Mouse (Mus musculus) heart, embryonic 15.5 days (tissue): Measurements from ENCODE around the gene Cdc40. TPM values are rescaled to one million over a fixed set of nuclear protein-coding genes. Genes with fewer than 3 reads are reported as not detected.
A peak's percentile ranks its signal among the peaks of the same experiment; 100 is the strongest.

Source experiments
- ATAC-seq: fragments of 200-750 bp; cut with Nextera tagmentation; replicated peaks from 2 replicates; pipeline ENCODE4 v1.8.0; 2017; ENCODE audit warnings: low read depth, moderate TSS enrichment; ENCODE audit not compliant: insufficient number of reproducible peaks, insufficient read depth, low FRiP score
- H3K27ac ChIP-seq: fragments of 300-500 bp; sonication (generic); 2 replicates; pipeline ENCODE4 v1.5.1; 2015; ENCODE audit warnings: mild to moderate bottlenecking, inconsistent platforms
- H3K27me3 ChIP-seq: fragments of 300-500 bp; sonication (generic); 2 replicates; pipeline ENCODE4 v1.6.1; 2015; ENCODE audit warnings: inconsistent platforms
- H3K36me3 ChIP-seq: fragments of 300-500 bp; sonication (generic); 2 replicates; pipeline ENCODE4 v1.6.1; 2015; ENCODE audit warnings: mild to moderate bottlenecking, inconsistent platforms
- H3K4me1 ChIP-seq: fragments of 300-500 bp; sonication (generic); replicated peaks from 2 replicates; pipeline ENCODE4 v1.6.1; 2015; ENCODE audit warnings: inconsistent platforms
- H3K4me2 ChIP-seq: fragments of 300-500 bp; sonication (generic); 2 replicates; pipeline ENCODE4 v1.6.1; 2015; ENCODE audit warnings: inconsistent platforms, mild to moderate bottlenecking, moderate library complexity
- H3K4me3 ChIP-seq: fragments of 300-500 bp; sonication (generic); 2 replicates; pipeline ENCODE4 v1.5.1; 2015; ENCODE audit warnings: mild to moderate bottlenecking, inconsistent platforms
- H3K9ac ChIP-seq: fragments of 300-500 bp; sonication (generic); 2 replicates; pipeline ENCODE4 v1.6.1; 2015; ENCODE audit warnings: mild to moderate bottlenecking, inconsistent platforms
- H3K9me3 ChIP-seq: fragments of 300-500 bp; sonication (generic); replicated peaks from 2 replicates; pipeline ENCODE4 v1.6.1; 2016; ENCODE audit warnings: inconsistent platforms
- WGBS: fragments of 180-500 bp; shearing (Covaris S2); methylation state at CpG from one replicate; pipeline ENCODE4 v1.1.7; 2015; ENCODE audit warnings: mixed read lengths; 5-methylcytosine and 5-hydroxymethylcytosine counted together
- polyA plus RNA-seq: library from polyadenylated mRNA; unstranded; fragments of >200 nt; fragmentation: Nextera tagmentation; extraction: Ambion mirVana; gene quantifications from 2 replicates; pipeline ENCODE4 v1.2.1, GENCODE M21; 2015

The Cdc40 gene
- polyA plus RNA-seq, result 22.0 and 25.0 TPM in 2 replicates

DNA sequence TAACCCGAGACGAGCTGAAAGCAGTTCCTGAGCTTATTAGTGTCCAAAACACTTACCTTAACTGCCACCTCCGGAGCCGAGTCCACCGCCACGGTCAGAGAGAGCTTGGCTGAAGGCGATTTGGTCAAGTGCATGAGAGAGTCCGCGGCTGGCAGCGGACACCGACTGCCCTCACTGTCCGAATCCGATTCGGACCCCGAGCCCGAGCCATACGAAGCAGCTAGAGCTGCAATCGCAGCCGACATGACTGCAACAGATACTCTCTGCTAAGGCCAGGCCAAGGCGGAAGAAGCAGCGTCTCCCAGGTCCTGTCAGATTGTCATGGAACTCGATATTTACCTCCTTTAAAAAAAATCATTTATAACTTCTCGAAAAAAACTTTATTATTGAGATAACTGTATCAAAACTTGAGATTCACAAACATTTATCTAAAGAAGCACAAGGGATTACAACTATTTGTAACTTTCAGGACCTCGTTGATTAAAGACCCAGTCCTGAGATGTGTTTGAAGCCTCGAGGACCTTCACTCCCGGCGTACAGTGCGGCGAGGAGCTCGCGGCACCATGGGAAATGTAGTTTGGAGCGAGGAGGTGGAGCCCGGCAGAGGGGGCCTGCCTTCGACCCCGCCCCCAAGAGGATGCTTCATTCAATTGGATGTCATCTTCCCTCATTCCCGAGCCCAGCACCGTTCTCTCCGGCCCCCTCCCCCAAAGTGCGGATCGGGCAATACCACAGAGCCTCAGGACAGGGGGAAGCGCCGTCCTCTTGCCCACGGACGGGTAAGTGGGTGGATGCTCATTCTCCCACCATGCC, at the start of gene Cdc40, which contains the start of gene Wasf1:
Cdc40 (minus strand) TSS at position 481 of the 813 bp plus-strand sequence.
Wasf1 (plus strand) TSS at position 645 of the 813 bp plus-strand sequence.
- Histone ChIP-seq H3K9ac (peak within 1 kb of the TSS; percentile 84), H3K4me1 (peaks cover 35% of the 10 kb centered on the region), H3K36me3 (no peaks in the 10 kb centered on the region), H3K9me3 (no peaks in the 10 kb centered on the region), H3K4me3 (peak within 1 kb of the TSS; percentile 88), H3K4me2 (peak within 1 kb of the TSS; percentile 97), H3K27ac (peak within 1 kb of the TSS; percentile 93), H3K27me3 (no peaks in the 10 kb centered on the region)
- under 1% methylated on average over 44 of the region's 44 CpGs for WGBS
- ATAC-seq, result peak; percentile 97

DNA sequence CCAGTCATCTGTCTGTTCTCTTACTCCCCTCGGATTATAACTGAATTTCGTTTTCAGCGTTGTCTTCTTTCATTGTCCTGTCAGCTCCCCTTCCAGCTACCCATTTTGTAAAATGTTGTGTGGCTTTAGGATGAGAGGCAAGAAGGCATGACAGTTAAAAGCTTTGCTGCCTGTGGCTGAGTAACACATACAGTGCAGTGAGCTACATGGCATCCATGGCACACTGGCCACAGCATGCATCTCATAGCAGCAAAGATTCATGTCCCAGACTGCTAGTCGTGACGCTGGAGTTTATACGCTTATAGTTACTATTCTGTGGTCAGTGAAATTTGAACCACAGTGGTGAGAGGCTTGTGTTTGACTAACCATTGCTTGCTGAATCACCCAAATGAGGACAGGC, 36.4 kb upstream of the Cdc40 start:
- no peak overlapping the region for H3K4me2 ChIP-seq
- H3K36me3 ChIP-seq, result no peaks in the 10 kb centered on the region
- no peak overlapping the region for H3K9ac ChIP-seq
- H3K4me3 ChIP-seq, result no peak overlapping the region
- H3K4me1 ChIP-seq, result 0 out of 2 replicates have a peak, but pooled peaks cover 3% of the 10 kb centered on the region
- WGBS, result 86% methylated on average over 6 of the region's 6 CpGs
- ATAC-seq, result no peak
- H3K27me3 ChIP-seq, result no peaks in the 10 kb centered on the region
- no peaks in the 10 kb centered on the region for H3K9me3 ChIP-seq
- H3K27ac ChIP-seq, result no peak overlapping the region

DNA sequence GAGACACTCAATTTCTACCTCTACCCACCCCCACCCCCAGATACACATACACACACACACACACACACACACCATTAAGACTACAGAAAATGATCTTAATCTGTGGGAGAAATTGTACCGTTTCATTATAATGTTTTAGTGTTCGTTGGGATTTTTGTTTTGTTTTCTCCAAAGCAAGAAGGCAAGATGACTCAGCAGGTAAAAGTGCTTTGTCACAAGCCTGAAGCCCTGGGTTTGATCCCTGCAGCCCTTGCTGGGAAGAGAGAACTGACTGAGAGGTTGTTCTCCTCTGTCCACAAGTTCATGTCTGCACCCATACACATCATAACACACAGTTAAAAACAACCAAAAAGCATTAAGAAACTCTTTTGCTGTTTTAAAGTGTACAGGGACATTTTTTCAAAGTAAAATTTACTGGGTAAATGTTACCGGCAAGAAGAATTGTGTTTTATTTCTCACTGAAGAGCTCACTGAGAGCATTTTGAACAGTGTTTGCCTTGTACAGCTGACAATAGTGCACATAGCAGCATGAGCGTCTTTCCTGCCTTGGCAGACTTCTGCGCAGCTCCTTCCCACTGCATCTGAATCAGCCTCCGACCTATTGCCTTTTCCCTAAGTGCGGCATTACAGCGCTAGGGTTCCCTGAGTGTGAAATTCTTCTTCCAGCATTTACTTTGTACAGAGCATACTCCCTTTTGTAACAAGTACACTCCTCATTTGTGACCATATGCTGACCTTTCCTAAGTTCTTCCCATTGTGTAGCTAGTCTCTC, 35.7 kb upstream of the Cdc40 start:
- WGBS, result 73% methylated on average over 8 of the region's 8 CpGs
- H3K27ac ChIP-seq, result no peak overlapping the region

DNA sequence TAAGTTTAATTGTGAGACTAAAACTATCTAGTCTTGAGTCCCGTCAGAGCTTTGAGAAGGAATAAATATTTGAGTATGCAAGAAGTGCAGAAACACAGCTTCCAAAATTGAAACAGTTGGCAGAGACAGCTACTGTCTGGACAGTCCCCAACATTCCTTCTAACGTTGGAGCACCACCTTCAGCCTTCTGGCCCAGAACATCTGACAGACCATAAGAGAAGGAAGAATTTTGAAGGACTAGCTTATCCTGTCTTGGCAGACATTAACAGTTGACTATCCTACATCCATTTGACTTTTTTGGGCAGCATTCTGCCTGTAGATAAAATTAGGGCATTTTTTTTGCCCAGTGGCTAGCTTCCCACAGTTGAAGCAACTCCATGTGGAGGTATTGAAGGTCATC, 32.1 kb upstream of the Cdc40 start:
- Histone ChIP-seq H3K27ac (no peak overlapping the region), H3K4me2 (no peak overlapping the region), H3K27me3 (no peaks in the 10 kb centered on the region), H3K9me3 (no peaks in the 10 kb centered on the region), H3K4me3 (no peak overlapping the region), H3K9ac (no peak overlapping the region), H3K36me3 (no peaks in the 10 kb centered on the region), H3K4me1 (peaks cover 7% of the 10 kb centered on the region)
- no peak for ATAC-seq
- 64% methylated on average over 2 of the region's 2 CpGs for WGBS

More for the DNA sequence above, 35.7 kb upstream of the Cdc40 start:
- Histone ChIP-seq H3K36me3 (no peaks in the 10 kb centered on the region), H3K9me3 (no peaks in the 10 kb centered on the region), H3K4me2 (no peak overlapping the region), H3K4me1 (0 out of 2 replicates have a peak, but pooled peaks cover 3% of the 10 kb centered on the region), H3K4me3 (no peak overlapping the region), H3K27me3 (no peaks in the 10 kb centered on the region), H3K9ac (no peak overlapping the region)
- ATAC-seq, result no peak

DNA sequence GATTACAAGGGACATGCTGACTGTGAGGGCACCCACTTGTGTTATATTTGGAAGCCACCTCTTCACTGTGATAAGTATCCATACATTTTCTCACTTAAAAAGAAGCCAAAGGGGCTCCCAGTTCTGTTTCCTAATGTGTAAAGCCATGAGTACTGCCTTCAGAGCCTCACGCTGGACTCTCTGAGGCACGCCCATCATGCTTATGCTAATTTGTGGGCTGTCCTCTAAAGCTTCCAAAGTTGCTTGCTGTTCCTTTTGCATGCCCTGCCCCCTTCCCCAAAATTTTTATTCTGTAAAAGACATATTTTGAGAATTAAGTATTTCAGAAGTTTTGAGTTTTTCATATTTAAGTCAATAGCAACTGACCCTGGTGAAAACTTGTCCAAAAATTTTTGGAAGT, 27.7 kb upstream of the Cdc40 start:
- peaks cover 9% of the 10 kb centered on the region for H3K4me1 ChIP-seq
- peak overlapping the region; percentile 43; the same call in 1 of the 2 replicates for H3K4me2 ChIP-seq
- H3K27ac ChIP-seq, result no peak overlapping the region
- 31% methylated on average over 2 of the region's 2 CpGs for WGBS
- no peaks in the 10 kb centered on the region for H3K27me3 ChIP-seq
- H3K9ac ChIP-seq, result no peak overlapping the region
- H3K4me3 ChIP-seq, result no peak overlapping the region
- no peaks in the 10 kb centered on the region for H3K9me3 ChIP-seq
- no peak for ATAC-seq
- no peaks in the 10 kb centered on the region for H3K36me3 ChIP-seq

DNA sequence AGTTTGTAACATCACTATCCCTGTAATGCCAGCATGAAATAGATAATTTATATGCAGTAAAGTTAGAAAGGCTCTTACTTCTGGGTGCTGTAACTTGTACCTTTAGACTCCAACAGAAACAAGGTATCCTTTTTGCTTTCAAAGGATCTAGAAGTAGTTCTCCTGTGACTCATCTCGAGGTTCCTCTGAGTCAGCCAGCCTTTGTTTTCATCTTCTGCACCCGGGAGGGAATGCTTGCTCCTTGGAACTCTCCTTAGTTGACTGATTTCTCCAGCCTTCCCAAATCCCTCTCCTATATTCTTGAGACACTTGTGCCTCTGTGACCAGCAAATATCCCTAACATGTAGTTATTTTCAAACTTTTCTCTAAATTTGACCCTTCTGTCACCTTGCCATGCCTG, 25.5 kb upstream of the Cdc40 start:
- H3K27ac ChIP-seq, result no peak overlapping the region
- H3K4me2 ChIP-seq, result no peak overlapping the region
- H3K27me3 ChIP-seq, result no peaks in the 10 kb centered on the region
- H3K9me3 ChIP-seq, result no peaks in the 10 kb centered on the region
- 18% methylated on average over 2 of the region's 2 CpGs for WGBS
- H3K9ac ChIP-seq, result no peak overlapping the region
- peaks cover 7% of the 10 kb centered on the region for H3K4me1 ChIP-seq
- ATAC-seq, result no peak
- H3K4me3 ChIP-seq, result no peak overlapping the region
- no peaks in the 10 kb centered on the region for H3K36me3 ChIP-seq

DNA sequence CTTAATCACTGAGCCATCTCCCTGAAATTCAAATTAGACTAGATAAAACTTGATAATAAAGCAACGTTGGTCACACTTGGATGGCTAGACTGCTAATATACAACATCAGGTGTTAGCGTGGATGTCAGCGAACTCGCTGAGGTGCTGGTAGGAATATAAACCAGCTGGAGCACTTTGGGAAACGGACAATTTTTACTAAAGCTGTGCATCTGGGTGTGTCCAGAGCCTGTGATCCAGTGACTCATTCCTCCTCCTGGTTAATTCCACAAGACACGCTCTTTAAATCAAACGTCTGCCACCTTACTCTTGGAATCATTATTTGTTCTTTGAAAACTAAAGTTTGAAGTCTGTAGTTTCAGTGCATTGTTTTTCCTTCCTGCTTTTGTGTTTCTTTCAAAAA, 23.7 kb upstream of the Cdc40 start:
- Histone ChIP-seq H3K4me2 (no peak overlapping the region), H3K4me1 (peaks cover 7% of the 10 kb centered on the region), H3K27ac (no peak overlapping the region), H3K9me3 (no peaks in the 10 kb centered on the region), H3K36me3 (no peaks in the 10 kb centered on the region), H3K27me3 (no peaks in the 10 kb centered on the region), H3K9ac (no peak overlapping the region), H3K4me3 (no peak overlapping the region)
- WGBS, result 80% methylated on average over 7 of the region's 7 CpGs
- ATAC-seq, result no peak

DNA sequence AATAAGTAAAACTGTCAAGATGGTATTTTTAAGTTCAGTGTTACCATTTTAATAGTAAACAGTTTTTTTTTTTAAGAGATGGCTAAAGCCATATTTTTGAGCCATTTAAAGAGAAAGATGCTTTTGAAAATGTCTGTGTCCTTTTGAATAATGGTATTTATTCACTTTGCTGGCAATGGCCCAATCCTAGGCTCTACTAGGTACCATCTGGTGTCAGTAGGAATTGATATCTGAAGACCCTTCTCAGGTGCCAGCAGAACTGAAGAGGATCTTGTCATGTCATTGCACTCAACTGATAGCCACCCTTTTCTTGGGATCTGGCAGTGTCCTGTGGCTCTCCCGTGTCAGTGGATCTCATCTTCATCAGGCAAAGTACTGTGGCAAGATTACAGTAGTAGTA, 23.0 kb upstream of the Cdc40 start:
- Histone ChIP-seq H3K27ac (no peak overlapping the region), H3K4me3 (no peak overlapping the region), H3K4me1 (peaks cover 7% of the 10 kb centered on the region), H3K27me3 (no peaks in the 10 kb centered on the region), H3K36me3 (no peaks in the 10 kb centered on the region), H3K9me3 (no peaks in the 10 kb centered on the region), H3K9ac (no peak overlapping the region), H3K4me2 (no peak overlapping the region)
- 71% methylated on average over 1 of the region's 1 CpGs for WGBS
- ATAC-seq, result no peak

DNA sequence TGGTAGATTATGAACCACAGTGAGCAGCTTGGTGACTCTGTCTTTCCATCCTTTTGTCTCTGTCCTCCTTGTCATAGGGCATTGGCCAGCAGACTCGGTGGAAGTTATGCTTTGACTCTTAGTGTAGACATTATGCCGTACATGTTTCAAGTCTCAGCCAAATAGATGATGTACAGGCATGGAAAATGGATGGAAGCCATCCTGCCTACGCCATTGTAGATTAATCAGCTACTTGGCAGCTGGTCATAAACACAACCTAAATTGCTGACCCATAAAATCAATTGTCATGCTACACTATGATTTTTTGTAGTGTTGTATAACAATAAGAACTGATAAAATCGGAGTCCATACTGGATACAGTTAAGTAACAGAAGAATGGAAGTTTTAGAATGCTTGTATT, 18.7 kb upstream of the Cdc40 start:
- H3K27ac ChIP-seq, result no peak overlapping the region
- no peaks in the 10 kb centered on the region for H3K4me1 ChIP-seq
- no peaks in the 10 kb centered on the region for H3K27me3 ChIP-seq
- no peak for ATAC-seq
- no peak overlapping the region for H3K9ac ChIP-seq
- WGBS, result 80% methylated on average over 4 of the region's 4 CpGs
- no peaks in the 10 kb centered on the region for H3K36me3 ChIP-seq
- no peak overlapping the region for H3K4me2 ChIP-seq
- no peak overlapping the region for H3K4me3 ChIP-seq
- no peaks in the 10 kb centered on the region for H3K9me3 ChIP-seq

DNA sequence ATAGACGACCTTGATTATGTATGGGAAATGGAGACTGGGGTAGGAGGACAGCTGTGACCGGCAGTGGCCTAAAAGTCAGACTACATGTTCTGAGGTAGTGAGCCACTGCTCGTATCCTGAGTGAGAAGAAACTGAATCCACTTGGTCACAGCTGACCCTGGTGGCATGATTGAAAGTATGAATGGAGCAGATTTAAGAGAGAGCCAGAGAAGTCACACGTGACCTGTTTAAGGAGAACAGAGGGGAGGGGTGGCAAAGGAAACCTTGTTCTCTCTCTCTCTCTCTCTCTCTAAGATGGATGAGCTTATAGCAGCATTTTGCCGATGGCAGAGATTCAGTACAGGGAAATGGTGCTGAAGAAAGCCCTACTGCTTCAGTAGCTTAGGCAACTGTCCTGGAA, 13.5 kb upstream of the Cdc40 start:
- Histone ChIP-seq H3K27me3 (no peaks in the 10 kb centered on the region), H3K4me1 (no peaks in the 10 kb centered on the region), H3K4me3 (no peak overlapping the region), H3K27ac (no peak overlapping the region), H3K9me3 (no peaks in the 10 kb centered on the region), H3K9ac (no peak overlapping the region), H3K36me3 (no peaks in the 10 kb centered on the region), H3K4me2 (no peak overlapping the region)
- 66% methylated on average over 5 of the region's 5 CpGs for WGBS
- ATAC-seq, result no peak

DNA sequence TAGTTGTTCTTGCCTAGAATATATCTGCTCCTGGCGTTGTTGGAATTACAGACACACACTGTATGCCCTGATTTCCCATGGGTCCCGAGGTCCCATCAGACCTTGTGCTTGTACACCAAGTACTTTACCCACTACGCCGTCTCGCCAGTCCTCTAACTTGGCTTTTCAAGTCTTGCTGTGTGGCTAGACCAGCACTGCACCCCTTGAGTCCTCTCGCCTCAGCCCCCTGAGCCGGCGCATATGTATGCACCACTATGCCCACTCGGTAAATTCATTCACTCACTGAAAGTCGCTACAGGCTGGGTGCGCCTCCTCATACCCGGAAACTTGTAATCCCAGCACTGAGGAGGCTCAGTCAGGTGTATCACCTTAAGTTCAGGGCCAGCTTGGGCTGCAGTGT, 12.7 kb upstream of the Cdc40 start:
- Histone ChIP-seq H3K36me3 (no peaks in the 10 kb centered on the region), H3K27me3 (no peaks in the 10 kb centered on the region), H3K4me1 (no peaks in the 10 kb centered on the region), H3K27ac (no peak overlapping the region), H3K9me3 (no peaks in the 10 kb centered on the region), H3K9ac (no peak overlapping the region), H3K4me2 (no peak overlapping the region), H3K4me3 (no peak overlapping the region)
- WGBS, result 92% methylated on average over 12 of the region's 12 CpGs
- no peak for ATAC-seq
